Mouse (Mus musculus) left cerebral cortex, adult 2 months (tissue): ENCODE results near the gene Wdr47. TPM values are rescaled to one million over a fixed set of nuclear protein-coding genes. Genes with fewer than 3 reads are reported as not detected.
"Not testable (repeated sequence)": the region's sequence is repeated elsewhere in the genome, so short reads cannot be mapped to it uniquely, and the experiment has no call there.

Source experiments
- DNase-seq, 2 experiments: peaks; one replicate each; pipeline ENCODE4 v3.0.0; 2021 to 2022; ENCODE audit warnings: low spot score in 2 of 2, mixed read lengths in 1 of 2; ENCODE audit errors: extremely low spot score in 1 of 2
- H3K27ac ChIP-seq: fragments of 200-600 bp; 2 replicates; pipeline ENCODE4 v1.8.1; 2022
- H3K4me3 ChIP-seq: fragments of 200-600 bp; 2 replicates; pipeline ENCODE4 v1.8.1; 2022
- CTCF ChIP-seq: fragments of 200-600 bp; IDR thresholded peaks from 2 replicates; pipeline ENCODE4 v1.8.1; 2022; ENCODE audit warnings: antibody characterized with exemption, mild to moderate bottlenecking, moderate library complexity
- intact Hi-C: fragments of 180-260 bp; cut with DNase I; formaldehyde crosslinking; loops from one replicate; pipeline ENCODE4 v1.15.1; 2025
- total RNA-seq, 2 experiments: library from RNA; stranded (reverse); gene quantifications; 2 replicates each; pipeline ENCODE4 v1.2.3; 2021

Gene Wdr47
- total RNA-seq, 2 experiments from 2014 or later = 125 to 135 TPM

- no peak for TF ChIP-seq CTCF
- DNase-seq = no peak
- Histone ChIP-seq H3K27ac (no peak overlapping the region), H3K4me3 (no peak overlapping the region)
- intact Hi-C loops = no loop called here
Observed at GRCm38 (mm10) chr3:108644856-108645255, 53.8 kb downstream of the Wdr47 start.

- intact Hi-C loops = no loop called here
- no peak overlapping the region for H3K4me3 ChIP-seq
- no peak for TF ChIP-seq CTCF
- no peak overlapping the region for H3K27ac ChIP-seq
- no peak for DNase-seq
Observed at GRCm38 (mm10) chr3:108646036-108646435, 55.0 kb downstream of the Wdr47 start.

GRCm38 (mm10) chr3:108647681-108648080 is 56.6 kb downstream of the Wdr47 start:
- H3K4me3 ChIP-seq, DNase-seq: not testable (repeated sequence)

GRCm38 (mm10) chr3:108652866-108653642 is 62.0 kb downstream of the Wdr47 start:
- Histone ChIP-seq H3K4me3 (peak overlapping the region; percentile 61), H3K27ac (no peak overlapping the region)
- intact Hi-C loops = no loop called here
- no peak for DNase-seq
- peak; percentile 3; the same call in 1 of the 2 replicates for TF ChIP-seq CTCF

More at GRCm38 (mm10) chr3:108647681-108648080, 56.6 kb downstream of the Wdr47 start:
- intact Hi-C loops, H3K27ac ChIP-seq: not testable (repeated sequence)

- no peak for TF ChIP-seq CTCF
- peak; percentile 96 to 97 for DNase-seq
- Histone ChIP-seq H3K4me3 (peak within 1 kb of the TSS; percentile 61), H3K27ac (peak within 1 kb of the TSS; percentile 87)
- intact Hi-C loops = no loop called here
Observed at GRCm38 (mm10) chr3:108653710-108654379, 62.8 kb downstream of the Wdr47 start, which contains the start of gene Clcc1. Clcc1 (plus strand) TSS chr3:108653913.

GRCm38 (mm10) chr3:108654566-108654965 is 63.5 kb downstream of the Wdr47 start:
- intact Hi-C loops = no loop called here
- no peak for TF ChIP-seq CTCF
- Histone ChIP-seq H3K4me3 (peak overlapping the region; percentile 61), H3K27ac (no peak overlapping the region)
- DNase-seq = no peak

- DNase-seq = no peak
- H3K27ac ChIP-seq = no peak overlapping the region
- intact Hi-C loops = no loop called here
- TF ChIP-seq CTCF = no peak
- H3K4me3 ChIP-seq = no peak overlapping the region
Observed at GRCm38 (mm10) chr3:108655486-108655885, 64.4 kb downstream of the Wdr47 start.

- no peak for TF ChIP-seq CTCF
- intact Hi-C loops = no loop called here
- Histone ChIP-seq H3K4me3 (no peak overlapping the region), H3K27ac (no peak overlapping the region)
- DNase-seq = no peak
Observed at GRCm38 (mm10) chr3:108658612-108659011, 67.5 kb downstream of the Wdr47 start.

- no peak for DNase-seq
- no peak overlapping the region for H3K27ac ChIP-seq
- intact Hi-C loops = loop anchor here (10.0 kb wide), 1 partner anchor 244 kb away; no protein-coding TSS in a partner anchor
- H3K4me3 ChIP-seq = no peak overlapping the region
- peak; percentile 12; the same call in 1 of the 2 replicates for TF ChIP-seq CTCF
Observed at GRCm38 (mm10) chr3:108660941-108661340, 69.9 kb downstream of the Wdr47 start.

- Histone ChIP-seq H3K4me3 (no peak overlapping the region), H3K27ac (no peak overlapping the region)
- intact Hi-C loops = no loop called here
- DNase-seq = no peak
- no peak for TF ChIP-seq CTCF
Observed at GRCm38 (mm10) chr3:108676616-108677015, 85.5 kb downstream of the Wdr47 start.

GRCm38 (mm10) chr3:108681004-108681403 is 89.9 kb downstream of the Wdr47 start:
- intact Hi-C loops = no loop called here
- Histone ChIP-seq H3K4me3 (no peak overlapping the region), H3K27ac (no peak overlapping the region)
- no peak for TF ChIP-seq CTCF
- no peak for DNase-seq

GRCm38 (mm10) chr3:108683597-108683996 is 92.5 kb downstream of the Wdr47 start:
- intact Hi-C loops, H3K4me3 ChIP-seq, DNase-seq: not testable (repeated sequence)

More at GRCm38 (mm10) chr3:108683597-108683996, 92.5 kb downstream of the Wdr47 start:
- not testable (repeated sequence) for H3K27ac ChIP-seq
